Mouse (Mus musculus) neural tube, embryonic 15.5 days (tissue): ENCODE results near the gene Arl13b. TPM values are rescaled to one million over a fixed set of nuclear protein-coding genes. Genes with fewer than 3 reads are reported as not detected.

ENCODE experiments used
- ATAC-seq: fragments of 200-750 bp; cut with Nextera tagmentation; 2 replicates; pipeline ENCODE4 v1.8.0; 2017; ENCODE audit warnings: mild to moderate bottlenecking, moderate TSS enrichment, moderate library complexity; ENCODE audit not compliant: low FRiP score
- H3K27ac ChIP-seq: fragments of 300-500 bp; sonication (generic); replicated peaks from 2 replicates; pipeline ENCODE4 v1.5.1; 2015; ENCODE audit warnings: mild to moderate bottlenecking, inconsistent platforms
- H3K27me3 ChIP-seq: fragments of 300-500 bp; sonication (generic); replicated peaks from 2 replicates; pipeline ENCODE4 v1.6.1; 2015; ENCODE audit warnings: inconsistent platforms
- H3K36me3 ChIP-seq: fragments of 300-500 bp; sonication (generic); 2 replicates; pipeline ENCODE4 v1.6.1; 2015; ENCODE audit warnings: inconsistent platforms
- H3K4me1 ChIP-seq: fragments of 300-500 bp; sonication (generic); 2 replicates; pipeline ENCODE4 v1.6.1; 2015; ENCODE audit warnings: inconsistent platforms
- H3K4me2 ChIP-seq: fragments of 300-500 bp; sonication (generic); 2 replicates; pipeline ENCODE4 v1.6.1; 2015; ENCODE audit warnings: inconsistent platforms, mild to moderate bottlenecking, moderate library complexity
- H3K4me3 ChIP-seq: fragments of 300-500 bp; sonication (generic); replicated peaks from 2 replicates; pipeline ENCODE4 v1.5.1; 2015; ENCODE audit warnings: mild to moderate bottlenecking, inconsistent platforms
- H3K9ac ChIP-seq: fragments of 300-500 bp; sonication (generic); replicated peaks from 2 replicates; pipeline ENCODE4 v1.6.1; 2015; ENCODE audit warnings: mild to moderate bottlenecking, inconsistent platforms
- H3K9me3 ChIP-seq: fragments of 300-500 bp; sonication (generic); replicated peaks from 2 replicates; pipeline ENCODE4 v1.6.1; 2016; ENCODE audit warnings: inconsistent platforms
- WGBS: fragments of 180-500 bp; shearing (Covaris S2); methylation state at CpG from one replicate; pipeline ENCODE4 v1.1.7; 2015; ENCODE audit warnings: mixed read lengths; 5-methylcytosine and 5-hydroxymethylcytosine counted together
- polyA plus RNA-seq: library from polyadenylated mRNA; unstranded; fragments of >200 nt; fragmentation: Nextera tagmentation; extraction: Ambion mirVana; gene quantifications from 2 replicates; pipeline ENCODE4 v1.2.1, GENCODE M21; 2015

Gene Arl13b
- polyA plus RNA-seq, 1 experiment from 2014 or later: 20.6 TPM

DNA sequence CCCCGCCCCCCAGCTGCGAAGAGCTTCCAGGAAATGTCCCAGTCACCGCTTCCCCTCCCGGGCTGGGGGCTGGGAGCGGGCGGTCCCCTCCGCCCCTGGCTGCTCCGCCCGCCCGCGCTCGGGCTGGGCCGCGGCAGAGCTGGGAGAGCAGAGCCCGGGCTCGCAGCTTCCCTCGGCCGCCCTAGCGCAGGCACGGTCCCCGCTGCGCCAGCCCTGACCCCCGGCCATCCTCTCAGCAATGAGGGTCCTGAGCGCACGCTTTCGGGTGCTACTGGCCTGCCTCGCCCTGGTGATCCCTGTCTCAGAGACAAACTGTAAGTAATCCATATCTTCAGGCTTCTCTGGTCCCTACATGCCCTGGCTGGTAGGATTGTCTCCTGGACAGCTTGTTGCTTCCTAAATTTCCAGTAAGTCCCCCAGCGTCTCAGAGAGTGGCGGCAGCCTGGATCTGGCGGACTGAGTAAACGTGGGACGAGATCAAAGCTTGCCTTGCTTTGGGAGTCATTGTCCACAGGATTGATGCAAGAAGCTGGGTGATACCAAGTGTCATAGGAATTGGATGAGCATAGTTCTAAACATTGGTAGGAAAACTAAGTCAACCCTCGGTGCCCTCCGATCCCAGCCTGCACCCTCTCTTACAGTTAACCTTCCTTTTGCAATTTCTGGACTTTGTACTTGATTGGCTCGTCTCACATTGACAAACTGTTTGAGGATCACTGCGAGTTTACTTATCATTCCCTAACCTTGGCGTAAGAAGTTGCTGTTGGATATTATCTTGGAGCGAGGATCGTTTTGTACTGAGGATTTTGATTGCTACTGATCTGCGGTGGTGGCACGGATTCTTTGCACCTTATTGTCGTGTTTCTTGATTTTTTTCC, 7.6 kb upstream of the Arl13b start, which contains the start of gene Pros1:
Gene Pros1, plus strand, starts transcription at position 117 of the 878 bp plus-strand sequence.
- Histone ChIP-seq H3K27me3 (no peaks in the 10 kb centered on the region), H3K9me3 (no peaks in the 10 kb centered on the region), H3K9ac (peak within 1 kb of the TSS; percentile 80), H3K4me2 (peak within 1 kb of the TSS; percentile 96), H3K36me3 (no peaks in the 10 kb centered on the region), H3K4me1 (peaks cover 4% of the 10 kb centered on the region), H3K4me3 (peak within 1 kb of the TSS; percentile 61), H3K27ac (peak within 1 kb of the TSS; percentile 48)
- 4% methylated on average over 39 of the region's 42 CpGs for WGBS
- ATAC-seq: peak; percentile 95

DNA sequence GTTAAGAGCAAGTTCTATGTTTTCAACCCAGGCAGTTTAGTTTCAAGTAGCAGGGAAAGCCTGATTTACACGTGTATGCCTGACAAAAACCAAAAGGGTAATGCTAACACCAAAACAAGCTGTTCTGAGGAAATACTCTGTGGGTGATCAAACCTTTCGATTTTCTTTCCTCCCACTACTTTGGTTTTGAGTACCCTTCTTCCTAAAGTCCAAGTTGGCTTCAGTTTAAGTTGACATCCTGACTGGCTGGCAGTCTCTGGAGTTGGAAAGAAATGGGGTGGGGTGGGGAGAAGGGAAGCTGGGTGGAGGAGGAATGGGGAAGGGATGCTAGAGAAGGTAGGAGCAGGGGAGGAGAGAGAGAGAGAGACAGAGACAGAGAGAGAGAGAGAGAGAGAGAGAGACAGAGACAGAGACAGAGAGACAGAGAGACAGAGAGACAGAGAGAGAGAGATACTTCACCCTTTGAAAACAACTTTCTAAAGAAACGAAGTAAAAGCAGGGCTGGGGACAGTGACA, 6.8 kb upstream of the Arl13b start:
- H3K4me2 ChIP-seq: peak overlapping the region; percentile 96
- H3K9me3 ChIP-seq: no peaks in the 10 kb centered on the region
- H3K27me3 ChIP-seq: no peaks in the 10 kb centered on the region
- no peak for ATAC-seq
- H3K4me3 ChIP-seq: peak overlapping the region; percentile 61
- peaks cover 4% of the 10 kb centered on the region for H3K4me1 ChIP-seq
- H3K27ac ChIP-seq: no peak overlapping the region
- no peaks in the 10 kb centered on the region for H3K36me3 ChIP-seq
- peak overlapping the region; percentile 80 for H3K9ac ChIP-seq
- WGBS: 23% methylated on average over 3 of the region's 3 CpGs

DNA sequence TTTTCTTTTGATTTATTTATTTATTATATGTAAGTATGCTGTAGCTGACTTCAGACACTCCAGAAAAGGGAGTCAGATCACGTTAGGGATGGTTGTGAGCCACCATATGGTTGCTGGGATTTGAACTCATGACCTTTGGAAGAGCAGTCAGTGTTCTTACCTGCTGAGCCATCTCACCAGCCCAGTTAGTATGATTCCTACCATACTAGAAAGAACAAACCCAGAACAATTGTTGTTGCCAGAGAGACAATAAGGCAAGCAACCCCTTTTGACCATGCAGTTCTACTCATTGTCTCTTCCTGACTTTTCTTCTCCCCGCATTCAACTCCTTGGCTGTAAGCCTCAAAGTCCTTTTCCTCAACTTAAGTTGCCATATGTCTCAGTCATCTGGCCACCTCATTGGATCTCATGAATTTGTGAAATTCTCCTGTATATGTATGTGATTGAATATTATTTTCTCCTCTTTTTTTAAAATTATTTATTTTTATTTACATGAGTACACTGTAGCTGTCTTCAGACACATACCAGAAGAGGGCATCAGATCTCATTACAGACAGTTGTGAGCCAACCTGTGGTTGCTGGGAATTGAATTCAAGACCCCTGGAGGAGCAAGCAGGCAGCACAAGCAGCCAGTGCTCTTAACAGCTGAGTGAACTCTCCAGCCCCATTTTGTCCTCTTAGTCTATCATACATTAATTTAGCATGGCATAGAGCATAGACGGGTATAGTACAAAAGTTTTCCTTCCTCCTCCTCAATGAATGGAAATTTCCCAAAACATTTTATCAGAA, 5.8 kb upstream of the Arl13b start:
- 89% methylated on average over 3 of the region's 3 CpGs for WGBS
- Histone ChIP-seq H3K4me1 (peaks cover 4% of the 10 kb centered on the region), H3K27me3 (no peaks in the 10 kb centered on the region), H3K9me3 (no peaks in the 10 kb centered on the region), H3K27ac (no peak overlapping the region), H3K36me3 (no peaks in the 10 kb centered on the region), H3K9ac (no peak overlapping the region), H3K4me2 (no peak overlapping the region), H3K4me3 (no peak overlapping the region)
- ATAC-seq: no peak

DNA sequence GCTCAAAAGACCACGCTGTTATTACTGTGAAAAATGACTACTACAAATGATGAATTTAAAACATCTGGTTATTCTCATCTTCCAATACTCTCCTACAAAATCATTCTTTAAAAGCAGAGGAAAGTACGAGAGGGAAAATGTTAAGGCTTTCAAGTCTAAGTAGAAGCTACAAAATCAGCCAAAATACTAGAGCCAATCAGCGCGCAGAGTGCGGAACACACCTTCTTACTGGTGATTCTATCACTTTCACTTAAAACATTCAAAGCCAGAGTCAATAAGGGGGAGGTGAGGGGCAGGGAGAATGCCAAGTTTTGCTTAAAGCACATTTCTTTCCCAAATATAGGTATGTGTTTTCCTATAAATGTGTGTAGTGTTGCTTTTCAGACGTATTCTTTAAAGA, 1.5 kb downstream of the Arl13b start:
- ATAC-seq: no peak
- Histone ChIP-seq H3K9me3 (no peaks in the 10 kb centered on the region), H3K4me2 (peak overlapping the region; percentile 75), H3K27me3 (no peaks in the 10 kb centered on the region), H3K36me3 (no peaks in the 10 kb centered on the region), H3K27ac (no peak overlapping the region), H3K9ac (no peak overlapping the region), H3K4me3 (no peak overlapping the region; the same call in 1 of the 2 replicates), H3K4me1 (peaks cover 22% of the 10 kb centered on the region)
- 90% methylated on average over 6 of the region's 6 CpGs for WGBS

GRCm38 (mm10) chr16:62834016-62834735, 12.7 kb downstream of the Arl13b start:
- Histone ChIP-seq H3K4me3 (no peak overlapping the region), H3K4me1 (no peaks in the 10 kb centered on the region), H3K27me3 (no peaks in the 10 kb centered on the region), H3K9ac (no peak overlapping the region), H3K9me3 (no peaks in the 10 kb centered on the region), H3K27ac (no peak overlapping the region), H3K36me3 (no peaks in the 10 kb centered on the region), H3K4me2 (no peak overlapping the region)
- 67% methylated on average over 3 of the region's 3 CpGs for WGBS
- ATAC-seq: no peak

DNA sequence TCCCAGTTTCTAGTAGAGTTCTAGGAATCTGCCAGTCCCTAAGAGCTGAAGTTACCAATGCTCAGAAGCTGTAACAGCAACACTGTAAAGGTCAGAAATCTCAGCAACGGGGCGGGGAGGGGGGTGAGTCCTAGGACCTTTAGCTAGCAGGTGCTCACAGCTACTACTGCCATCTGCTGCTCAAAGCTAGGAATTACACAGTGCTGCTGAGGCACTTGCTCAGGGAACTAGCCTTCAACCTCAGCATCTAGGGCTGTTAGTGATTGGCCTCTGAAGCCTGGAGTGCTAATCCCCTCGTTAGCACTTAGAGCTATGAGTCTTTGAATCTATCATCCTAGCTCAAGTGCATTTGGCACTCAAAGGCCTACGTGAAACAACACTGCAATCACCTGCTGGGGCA, 14.4 kb downstream of the Arl13b start:
- Histone ChIP-seq H3K4me2 (no peak overlapping the region), H3K4me3 (no peak overlapping the region), H3K4me1 (no peaks in the 10 kb centered on the region), H3K9me3 (no peaks in the 10 kb centered on the region), H3K36me3 (no peaks in the 10 kb centered on the region), H3K27me3 (no peaks in the 10 kb centered on the region), H3K27ac (no peak overlapping the region), H3K9ac (no peak overlapping the region)
- ATAC-seq: peak; percentile 52; the same call in 1 of the 2 replicates
- WGBS: 19% methylated on average over 4 of the region's 4 CpGs

DNA sequence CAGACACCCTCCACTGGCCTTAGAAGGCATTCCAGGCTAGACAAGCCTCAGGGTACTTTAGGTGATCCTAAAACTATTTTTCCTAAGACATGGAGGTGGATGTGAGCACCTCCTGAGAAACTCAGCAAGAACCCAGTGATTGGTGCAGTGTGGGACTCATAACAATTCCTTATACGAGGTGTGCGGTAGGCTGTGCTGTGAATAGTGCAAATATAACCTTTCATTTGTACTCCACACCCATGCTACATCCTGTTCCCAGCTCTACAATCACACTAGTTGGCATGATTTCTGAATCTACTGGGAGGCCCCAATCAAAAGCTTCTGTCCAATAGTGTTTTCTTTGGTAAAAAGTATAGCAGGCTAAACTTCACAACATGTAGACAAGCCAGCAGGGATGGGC, 14.8 kb downstream of the Arl13b start:
- H3K9ac ChIP-seq: no peak overlapping the region
- H3K27ac ChIP-seq: no peak overlapping the region
- H3K27me3 ChIP-seq: no peaks in the 10 kb centered on the region
- H3K9me3 ChIP-seq: no peaks in the 10 kb centered on the region
- H3K4me3 ChIP-seq: no peak overlapping the region
- ATAC-seq: no peak
- H3K4me1 ChIP-seq: no peaks in the 10 kb centered on the region
- WGBS: 81% methylated on average over 2 of the region's 2 CpGs
- H3K36me3 ChIP-seq: no peaks in the 10 kb centered on the region
- H3K4me2 ChIP-seq: no peak overlapping the region

DNA sequence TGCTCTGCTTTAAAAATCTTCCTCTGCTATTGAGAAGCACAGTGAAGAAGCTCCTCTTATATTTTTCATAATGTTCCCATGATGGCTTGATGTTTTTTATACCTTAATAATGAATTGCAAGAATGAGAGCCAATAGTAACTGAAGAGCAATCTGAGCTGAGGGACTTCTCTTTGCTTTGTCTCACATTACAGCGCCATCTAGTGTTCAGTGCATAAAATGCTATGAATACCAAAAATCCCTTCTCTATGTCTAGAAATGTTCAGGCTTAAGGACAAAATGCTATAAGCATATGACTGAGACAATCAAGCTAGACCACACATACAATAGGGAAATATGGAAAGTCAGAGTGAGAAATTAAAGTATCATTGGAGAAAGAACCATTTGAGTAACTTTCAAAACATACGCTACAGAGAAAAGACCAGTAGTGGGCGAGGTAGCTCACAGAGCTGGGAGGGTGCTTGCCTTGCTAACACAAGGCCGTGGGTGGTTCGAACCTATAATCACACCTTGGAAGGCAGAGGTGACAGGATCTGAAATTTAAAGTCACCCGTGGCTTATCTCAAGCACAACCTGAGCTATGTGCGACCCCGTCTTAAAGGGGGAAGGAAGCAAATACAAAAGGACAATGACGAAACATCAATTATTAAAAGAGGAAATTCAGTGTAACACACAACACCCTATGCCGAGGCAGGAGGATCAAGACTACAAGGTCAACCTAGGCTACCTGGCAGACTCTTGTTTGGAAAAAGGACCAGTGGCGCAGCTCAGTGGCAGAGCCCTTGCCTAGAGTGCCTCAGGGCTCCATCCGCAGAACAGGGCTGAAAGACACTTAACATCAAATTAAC, 20.5 kb downstream of the Arl13b start:
- WGBS: 81% methylated on average over 12 of the region's 12 CpGs
- H3K4me3 ChIP-seq: no peak overlapping the region

DNA sequence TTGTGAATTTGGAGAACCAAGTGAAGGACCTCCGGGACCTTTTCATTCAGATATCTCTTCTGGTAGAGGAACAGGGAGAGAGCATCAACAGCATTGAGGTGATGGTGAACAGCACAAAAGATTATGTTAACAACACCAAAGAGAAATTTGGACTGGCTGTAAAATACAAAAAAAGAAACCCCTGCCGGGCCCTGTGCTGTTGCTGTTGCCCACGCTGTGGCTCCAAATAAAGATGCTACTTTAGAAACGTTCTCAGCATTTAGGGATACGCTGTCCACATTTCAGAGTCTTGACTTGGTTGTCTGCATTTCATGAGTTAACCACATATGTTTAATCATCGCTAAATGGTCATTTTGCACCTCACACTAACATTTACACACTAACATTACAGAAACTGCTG, 24.4 kb downstream of the Arl13b start:
- no peak for ATAC-seq
- 92% methylated on average over 6 of the region's 6 CpGs for WGBS

More for the DNA sequence above, 20.5 kb downstream of the Arl13b start:
- Histone ChIP-seq H3K36me3 (no peaks in the 10 kb centered on the region), H3K4me2 (no peak overlapping the region), H3K27me3 (no peaks in the 10 kb centered on the region), H3K4me1 (no peaks in the 10 kb centered on the region), H3K27ac (no peak overlapping the region), H3K9ac (no peak overlapping the region), H3K9me3 (no peaks in the 10 kb centered on the region)
- peak; percentile 46; the same call in 1 of the 2 replicates for ATAC-seq

GRCm38 (mm10) chr16:62814491-62814890, 32.3 kb downstream of the Arl13b start, which contains the start of gene Stx19:
Stx19 (plus strand) TSS chr16:62814676.
- Histone ChIP-seq H3K9me3 (no peaks in the 10 kb centered on the region), H3K4me3 (no peak within 1 kb of the TSS), H3K4me2 (no peak within 1 kb of the TSS), H3K27ac (no peak within 1 kb of the TSS), H3K27me3 (no peaks in the 10 kb centered on the region), H3K36me3 (no peaks in the 10 kb centered on the region), H3K9ac (no peak within 1 kb of the TSS), H3K4me1 (no peaks in the 10 kb centered on the region)
- ATAC-seq: no peak
- WGBS: 86% methylated on average over 5 of the region's 5 CpGs

More for the DNA sequence above, 24.4 kb downstream of the Arl13b start:
- H3K4me2 ChIP-seq: no peak overlapping the region
- H3K9ac ChIP-seq: no peak overlapping the region
- no peaks in the 10 kb centered on the region for H3K27me3 ChIP-seq
- H3K4me1 ChIP-seq: no peaks in the 10 kb centered on the region
- no peaks in the 10 kb centered on the region for H3K36me3 ChIP-seq
- no peak overlapping the region for H3K4me3 ChIP-seq
- no peak overlapping the region for H3K27ac ChIP-seq
- no peaks in the 10 kb centered on the region for H3K9me3 ChIP-seq
